Mouse (Mus musculus): ENCODE measurements at regions not wholly inside any gene's neighbourhood (a gene's known extent, or its start where the extent isn't known, plus 50 kb on each side); places are given as distances from the start of the nearest gene placed in this dataset.

DNA sequence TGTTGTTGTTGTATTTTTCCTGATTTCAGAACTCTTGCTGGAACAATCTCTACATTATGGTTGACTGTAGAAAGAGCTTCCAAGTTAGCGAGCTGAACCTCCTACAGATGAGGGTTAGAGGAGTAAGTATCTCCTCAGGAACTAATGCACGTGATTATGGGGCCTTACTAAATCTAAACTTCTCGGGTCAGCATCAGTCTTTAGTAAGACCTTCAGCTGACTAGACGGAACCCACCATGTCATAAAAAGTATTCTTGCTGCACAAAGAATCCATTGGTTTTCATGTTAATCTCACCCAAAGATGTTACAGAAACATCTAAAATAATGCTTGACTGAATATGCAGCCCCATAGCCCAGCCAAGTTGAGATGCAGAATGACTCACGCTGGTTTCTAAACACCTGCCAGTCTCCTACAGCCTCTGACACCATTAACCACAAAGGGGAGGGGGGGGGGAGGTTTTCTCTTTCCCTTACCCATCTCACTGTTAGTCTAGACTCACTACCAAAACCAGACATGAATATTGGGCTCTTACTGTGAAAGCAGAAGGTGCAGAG is 88.9 kb upstream of the Tbl1xr1 start:
- Histone ChIP-seq H3K79me2 (replicated peaks; ENCODE audit: control insufficient read depth, insufficient read depth, low read length) (no peaks in the 10 kb centered on the region), H3K4me3 (no peak overlapping the region), H3K4me1 (ENCODE audit: control insufficient read depth, insufficient read depth, low read length) (peaks cover 4% of the 10 kb centered on the region), H3K27me3 (ENCODE audit: control insufficient read depth, insufficient read depth, low read length) (no peaks in the 10 kb centered on the region), H3K36me3 (ENCODE audit: control insufficient read depth, insufficient read depth, low read length) (peaks cover 6% of the 10 kb centered on the region; the same call in 1 of the 2 replicates), H3K27ac (peak overlapping the region; percentile 63), H3K9ac (ENCODE audit: low read depth, low read length) (no peak overlapping the region)
- no peak for TF ChIP-seq EP300 (IDR thresholded peaks at IDR 0.05; ENCODE audit: insufficient read depth, low read depth, low read length)
- TF ChIP-seq CTCF (IDR thresholded peaks at IDR 0.05): no peak
- intact Hi-C loops (cut with DNase I): loop anchor here (5.0 kb wide), 2 partner anchors 35 to 90 kb away; partner anchors contain the start of gene Tbl1xr1
- DNase-seq: no peak
- WGBS: 94% methylated on average over 5 of the region's 5 CpGs

DNA sequence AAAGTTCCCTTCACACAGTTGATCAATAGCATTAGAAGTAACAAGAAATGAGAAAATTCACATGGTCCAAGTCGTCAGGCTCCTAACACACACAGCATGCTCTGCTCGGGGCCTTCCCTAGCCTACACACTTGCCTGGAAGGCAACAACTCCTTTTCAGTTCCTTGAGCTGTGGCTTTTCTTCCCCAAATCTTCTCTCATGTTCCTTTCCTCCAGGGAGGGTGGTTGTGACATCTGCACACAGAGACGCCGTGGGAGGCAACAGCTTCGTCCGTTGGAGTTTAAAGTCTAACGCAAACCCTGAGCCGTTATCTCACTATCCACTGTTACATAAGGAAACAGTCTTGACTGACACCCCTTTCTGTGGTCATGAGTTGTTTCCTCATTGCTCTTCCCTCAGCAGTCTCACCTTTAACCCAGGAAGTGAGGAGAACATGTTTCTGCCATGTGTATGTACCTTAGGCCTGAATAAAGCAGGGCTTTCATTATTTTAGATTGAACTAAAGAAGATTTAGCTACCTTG is 88.4 kb upstream of the Tbl1xr1 start:
- H3K36me3 ChIP-seq (ENCODE audit: control insufficient read depth, insufficient read depth, low read length): peaks cover 6% of the 10 kb centered on the region; the same call in 1 of the 2 replicates
- 66% methylated on average over 8 of the region's 8 CpGs for WGBS
- TF ChIP-seq POLR2A (IDR thresholded peaks at IDR 0.05; ENCODE audit: insufficient read depth, low read depth, low read length) (no peak), CTCF (IDR thresholded peaks at IDR 0.05) (no peak), EP300 (IDR thresholded peaks at IDR 0.05; ENCODE audit: insufficient read depth, low read depth, low read length) (no peak)
- H3K4me1 ChIP-seq (ENCODE audit: control insufficient read depth, insufficient read depth, low read length): peaks cover 5% of the 10 kb centered on the region
- no peak overlapping the region for H3K9ac ChIP-seq (ENCODE audit: low read depth, low read length)
- H3K79me2 ChIP-seq (replicated peaks; ENCODE audit: control insufficient read depth, insufficient read depth, low read length): no peaks in the 10 kb centered on the region
- no peak overlapping the region for H3K4me3 ChIP-seq
- H3K27ac ChIP-seq: no peak overlapping the region
- intact Hi-C loops (cut with DNase I): loop anchor here (5.0 kb wide), 2 partner anchors 36 to 89 kb away; partner anchors contain the start of gene Tbl1xr1
- no peaks in the 10 kb centered on the region for H3K27me3 ChIP-seq (ENCODE audit: control insufficient read depth, insufficient read depth, low read length)
- DNase-seq: no peak

DNA sequence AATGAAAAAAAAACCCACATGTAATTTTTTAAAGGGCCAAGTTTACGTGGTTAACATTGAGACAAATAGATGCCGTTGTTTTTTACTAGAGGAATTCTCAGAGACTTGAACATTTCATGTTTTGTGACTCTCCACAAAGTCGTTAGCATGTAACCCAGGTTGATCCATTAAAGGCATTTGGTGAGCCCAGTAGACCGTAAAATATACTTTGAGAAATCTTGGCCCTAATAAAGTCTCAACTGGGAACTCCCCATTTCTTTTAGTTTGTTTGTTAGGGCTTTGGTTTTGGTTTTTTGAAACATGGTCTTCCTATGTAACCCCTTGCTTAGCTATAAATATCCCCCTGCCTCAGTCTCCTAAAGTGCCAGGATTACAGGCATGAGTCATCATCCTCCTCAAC is 85.9 kb upstream of the Tbl1xr1 start:
- intact Hi-C loops (cut with DNase I): no loop called here
- peaks cover 7% of the 10 kb centered on the region; the same call in 1 of the 2 replicates for H3K36me3 ChIP-seq (ENCODE audit: control insufficient read depth, insufficient read depth, low read length)
- peaks cover 11% of the 10 kb centered on the region for H3K4me1 ChIP-seq (ENCODE audit: control insufficient read depth, insufficient read depth, low read length)
- no peaks in the 10 kb centered on the region for H3K79me2 ChIP-seq (replicated peaks; ENCODE audit: control insufficient read depth, insufficient read depth, low read length)
- no peak overlapping the region for H3K9ac ChIP-seq (ENCODE audit: low read depth, low read length)
- no peak overlapping the region for H3K4me3 ChIP-seq
- WGBS: 94% methylated on average over 4 of the region's 4 CpGs
- no peak for DNase-seq
- H3K27ac ChIP-seq: no peak overlapping the region
- H3K27me3 ChIP-seq (ENCODE audit: control insufficient read depth, insufficient read depth, low read length): no peaks in the 10 kb centered on the region
- no peak for TF ChIP-seq POLR2A (IDR thresholded peaks at IDR 0.05; ENCODE audit: insufficient read depth, low read depth, low read length)
- no peak for TF ChIP-seq CTCF (IDR thresholded peaks at IDR 0.05)
- no peak for TF ChIP-seq EP300 (IDR thresholded peaks at IDR 0.05; ENCODE audit: insufficient read depth, low read depth, low read length)

GRCm38 (mm10) chr3:21991681-21992152 is 84.7 kb upstream of the Tbl1xr1 start:
- Histone ChIP-seq H3K36me3 (ENCODE audit: control insufficient read depth, insufficient read depth, low read length) (peaks cover 5% of the 10 kb centered on the region; the same call in 1 of the 2 replicates), H3K4me1 (ENCODE audit: control insufficient read depth, insufficient read depth, low read length) (peaks cover 14% of the 10 kb centered on the region), H3K79me2 (replicated peaks; ENCODE audit: control insufficient read depth, insufficient read depth, low read length) (no peaks in the 10 kb centered on the region), H3K9ac (ENCODE audit: low read depth, low read length) (no peak overlapping the region), H3K27me3 (ENCODE audit: control insufficient read depth, insufficient read depth, low read length) (no peaks in the 10 kb centered on the region), H3K27ac (no peak overlapping the region), H3K4me3 (no peak overlapping the region)
- TF ChIP-seq EP300 (IDR thresholded peaks at IDR 0.05; ENCODE audit: insufficient read depth, low read depth, low read length) (no peak), POLR2A (IDR thresholded peaks at IDR 0.05; ENCODE audit: insufficient read depth, low read depth, low read length) (no peak), CTCF (IDR thresholded peaks at IDR 0.05) (no peak)
- DNase-seq: peak in 1 of 2 experiments; percentile 38
- intact Hi-C loops (cut with DNase I): no loop called here
- 79% methylated on average over 9 of the region's 9 CpGs for WGBS

GRCm38 (mm10) chr3:21992203-21992602 is 84.2 kb upstream of the Tbl1xr1 start:
- no peak overlapping the region for H3K4me3 ChIP-seq
- H3K79me2 ChIP-seq (replicated peaks; ENCODE audit: control insufficient read depth, insufficient read depth, low read length): no peaks in the 10 kb centered on the region
- H3K27ac ChIP-seq: no peak overlapping the region
- intact Hi-C loops (cut with DNase I): no loop called here
- no peak for TF ChIP-seq CTCF (IDR thresholded peaks at IDR 0.05)
- no peak for TF ChIP-seq EP300 (IDR thresholded peaks at IDR 0.05; ENCODE audit: insufficient read depth, low read depth, low read length)
- no peak for TF ChIP-seq POLR2A (IDR thresholded peaks at IDR 0.05; ENCODE audit: insufficient read depth, low read depth, low read length)
- 94% methylated on average over 5 of the region's 5 CpGs for WGBS
- no peak for DNase-seq
- no peak overlapping the region for H3K9ac ChIP-seq (ENCODE audit: low read depth, low read length)
- H3K27me3 ChIP-seq (ENCODE audit: control insufficient read depth, insufficient read depth, low read length): no peaks in the 10 kb centered on the region
- peaks cover 5% of the 10 kb centered on the region; the same call in 1 of the 2 replicates for H3K36me3 ChIP-seq (ENCODE audit: control insufficient read depth, insufficient read depth, low read length)
- peaks cover 12% of the 10 kb centered on the region for H3K4me1 ChIP-seq (ENCODE audit: control insufficient read depth, insufficient read depth, low read length)

- 99% methylated on average over 2 of the region's 2 CpGs for WGBS
- no peak overlapping the region for H3K27ac ChIP-seq
- no peak overlapping the region for H3K4me3 ChIP-seq
- TF ChIP-seq CTCF (IDR thresholded peaks at IDR 0.05) (no peak), POLR2A (IDR thresholded peaks at IDR 0.05; ENCODE audit: insufficient read depth, low read depth, low read length) (no peak), EP300 (IDR thresholded peaks at IDR 0.05; ENCODE audit: insufficient read depth, low read depth, low read length) (no peak)
- H3K79me2 ChIP-seq (replicated peaks; ENCODE audit: control insufficient read depth, insufficient read depth, low read length): no peaks in the 10 kb centered on the region
- H3K9ac ChIP-seq (ENCODE audit: low read depth, low read length): no peak overlapping the region
- no peaks in the 10 kb centered on the region for H3K27me3 ChIP-seq (ENCODE audit: control insufficient read depth, insufficient read depth, low read length)
- peaks cover 2% of the 10 kb centered on the region; the same call in 1 of the 2 replicates for H3K36me3 ChIP-seq (ENCODE audit: control insufficient read depth, insufficient read depth, low read length)
- H3K4me1 ChIP-seq (ENCODE audit: control insufficient read depth, insufficient read depth, low read length): peaks cover 16% of the 10 kb centered on the region
- intact Hi-C loops (cut with DNase I): no loop called here
- no peak for DNase-seq
Measured at GRCm38 (mm10) chr3:21993961-21994360, 82.5 kb upstream of the Tbl1xr1 start.
